Mouse (Mus musculus) spleen, postnatal 14 days (tissue): ENCODE data around the gene Taar9.
A peak's percentile ranks its signal among the peaks of the same experiment; 100 is the strongest.
"Not testable (repeated sequence)": the region's sequence is repeated elsewhere in the genome, so short reads cannot be mapped to it uniquely, and the experiment has no call there.

Experiments used
- DNase-seq, 2 experiments: peaks; one replicate each; pipeline ENCODE4 v3.0.0; 2021 to 2022; ENCODE audit warnings: low spot score in 2 of 2

The Taar9 gene

DNA sequence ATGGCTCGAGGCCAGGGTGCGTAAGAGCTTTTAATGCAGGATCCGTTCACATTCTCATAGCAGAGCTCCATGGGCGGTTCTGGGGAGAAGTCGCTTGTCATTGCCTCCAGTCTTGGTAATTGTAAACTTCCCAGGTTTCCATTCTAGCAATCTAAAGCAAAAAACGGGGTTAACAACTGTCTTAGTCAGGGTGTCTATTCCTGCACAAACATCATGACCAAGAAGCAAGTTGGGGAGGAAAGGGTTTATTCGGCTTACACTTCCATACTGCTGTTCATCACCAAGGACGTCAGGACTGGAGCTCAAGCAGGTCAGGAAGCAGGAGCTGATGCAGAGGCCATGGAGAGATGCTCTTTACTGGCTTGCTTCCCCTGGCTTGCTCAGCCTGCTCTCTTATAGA lies at the start of gene Taar9:
Taar9 (minus strand) TSS at position 101 of the 400 bp plus-strand sequence.
- DNase-seq, result not testable (repeated sequence)

DNA sequence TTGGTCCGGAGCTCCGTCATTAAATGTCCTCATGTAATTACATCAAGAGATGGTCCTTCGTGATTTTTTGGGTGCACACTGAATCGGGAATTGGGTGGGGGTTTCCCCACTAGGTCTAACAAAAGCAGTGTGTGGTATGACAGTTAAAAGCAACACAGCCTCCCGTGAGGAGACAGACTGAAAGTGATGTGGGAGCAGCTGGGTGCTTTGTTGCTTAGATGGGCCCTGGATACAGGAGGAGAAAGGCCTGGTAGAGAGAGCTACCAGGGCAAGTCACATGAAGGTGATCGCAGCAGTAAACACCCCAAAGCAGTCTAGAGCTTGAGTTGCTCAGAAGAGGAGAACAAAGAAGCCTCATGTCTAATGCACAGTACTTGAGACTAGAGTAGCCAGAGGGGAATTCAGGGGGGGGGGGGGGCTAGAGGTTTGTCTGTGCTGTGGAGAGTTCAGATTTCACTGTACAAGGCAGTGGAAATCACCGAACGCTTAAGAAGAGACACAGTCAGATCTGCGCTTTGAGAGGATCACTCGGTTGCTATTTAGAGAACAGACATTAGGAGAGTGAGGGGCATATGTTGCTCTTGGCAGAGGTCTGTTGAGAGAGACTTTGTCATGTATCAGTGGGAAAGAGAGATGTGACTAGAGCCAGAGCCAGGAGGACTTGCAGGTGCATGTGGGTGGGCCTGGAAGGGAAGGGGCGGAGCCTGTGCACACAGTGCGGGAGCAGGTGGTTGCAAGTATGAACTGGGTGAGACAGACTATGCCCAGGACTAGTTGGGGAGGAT lies 49.3 kb upstream of the Taar9 start:
- no peak for DNase-seq

DNA sequence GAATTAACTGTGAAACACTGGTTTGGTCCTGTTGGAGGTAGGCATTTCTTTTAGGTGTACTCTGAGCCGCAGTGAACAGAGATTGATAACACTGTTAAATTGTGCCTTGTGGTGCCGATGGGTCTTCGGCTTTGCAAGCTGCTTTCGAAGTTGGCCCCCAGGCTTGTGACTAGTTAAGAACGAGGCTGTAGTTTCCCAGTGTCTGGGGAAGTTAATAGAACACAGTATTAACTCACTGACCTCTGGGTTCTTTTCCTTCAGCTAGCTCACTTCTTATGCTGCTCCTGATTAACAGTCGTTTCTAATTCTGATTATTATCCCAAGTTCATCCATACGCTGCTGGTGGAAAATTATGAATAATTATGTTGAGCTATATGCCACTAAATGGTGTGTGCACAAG lies 40.8 kb upstream of the Taar9 start:
- no peak for DNase-seq

DNA sequence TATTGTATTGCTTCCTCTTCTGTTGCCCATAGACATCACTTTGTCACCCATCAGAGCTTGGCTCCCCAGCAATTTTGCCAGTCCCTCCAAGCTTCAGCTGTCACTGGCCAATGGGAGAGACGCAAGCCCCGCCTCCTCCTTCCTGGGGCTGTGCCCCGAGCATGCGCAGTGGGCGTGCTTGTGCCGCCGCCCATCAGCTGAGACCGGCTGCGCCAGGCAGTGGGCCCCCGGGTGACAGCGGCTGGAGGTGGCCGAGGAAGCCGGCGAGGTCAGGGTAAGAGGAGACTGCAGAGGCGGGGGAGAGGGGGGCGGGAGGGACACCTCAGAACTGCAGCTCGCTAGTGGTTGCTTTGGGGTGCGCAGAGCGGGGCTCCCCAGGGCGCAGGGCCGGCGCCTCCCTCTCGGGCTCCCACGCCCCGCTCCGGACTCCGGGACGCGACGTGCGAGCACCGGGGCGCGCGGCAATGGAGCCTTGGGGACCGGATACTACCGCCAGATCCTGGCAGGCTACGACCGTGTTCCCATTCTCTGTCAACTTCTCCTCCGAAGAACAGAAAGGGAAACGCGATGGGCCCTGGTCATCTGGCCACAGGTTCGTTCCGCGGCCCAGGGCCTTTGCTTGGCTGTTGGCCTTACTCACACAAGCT lies 39.9 kb upstream of the Taar9 start, which contains the start of gene Stx7:
Stx7 (plus strand) TSS at position 168 of the 647 bp plus-strand sequence.
- DNase-seq, result peak; percentile 88 to 90

DNA sequence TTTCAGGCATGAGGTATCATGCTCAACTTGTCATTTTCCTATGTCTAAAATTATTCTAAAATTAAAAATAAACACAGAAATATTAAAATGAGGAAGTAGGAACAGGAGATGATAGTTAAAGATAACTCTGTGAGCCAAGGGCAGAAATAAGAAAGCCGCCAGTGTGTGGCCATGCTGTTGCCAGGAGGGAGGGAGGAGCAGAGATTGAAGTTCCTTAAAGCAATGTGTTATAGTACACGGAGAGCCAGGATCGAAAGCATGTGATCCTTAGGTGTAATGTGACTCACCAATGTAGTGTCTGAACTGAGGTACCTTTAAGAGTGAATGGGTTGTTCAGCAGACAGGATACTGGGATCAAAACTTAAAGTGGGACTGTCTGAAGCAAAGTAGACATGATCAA lies 33.4 kb upstream of the Taar9 start:
- DNase-seq, result no peak

DNA sequence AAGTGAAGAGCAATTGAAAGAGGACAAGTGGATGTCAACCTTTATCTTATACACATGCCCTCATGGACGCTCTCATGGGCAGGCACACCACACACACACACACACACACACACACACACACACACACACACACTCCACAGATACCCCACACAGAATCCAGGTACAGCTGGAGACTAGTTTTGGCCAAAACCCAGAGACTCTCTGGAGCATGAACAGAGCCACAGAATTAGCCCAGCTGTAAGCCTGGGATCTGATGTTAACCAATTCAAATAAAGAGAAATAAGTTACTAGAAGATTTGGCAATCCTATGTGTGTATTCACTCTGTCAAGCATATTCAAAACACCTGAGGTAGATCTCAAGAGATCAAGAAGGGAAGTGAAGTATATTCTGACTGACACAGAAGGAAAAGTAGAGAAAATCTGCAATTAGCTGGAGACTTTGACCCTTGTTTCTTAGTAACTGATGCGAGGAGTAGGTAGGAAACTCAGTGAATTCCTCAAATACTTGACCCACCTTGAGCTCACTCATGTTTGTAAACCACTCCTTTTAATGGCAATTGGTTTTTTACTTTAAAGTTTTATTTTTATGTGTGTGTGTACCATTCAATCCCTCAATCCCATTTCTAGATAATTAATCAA lies 29.4 kb upstream of the Taar9 start:
- no peak for DNase-seq

DNA sequence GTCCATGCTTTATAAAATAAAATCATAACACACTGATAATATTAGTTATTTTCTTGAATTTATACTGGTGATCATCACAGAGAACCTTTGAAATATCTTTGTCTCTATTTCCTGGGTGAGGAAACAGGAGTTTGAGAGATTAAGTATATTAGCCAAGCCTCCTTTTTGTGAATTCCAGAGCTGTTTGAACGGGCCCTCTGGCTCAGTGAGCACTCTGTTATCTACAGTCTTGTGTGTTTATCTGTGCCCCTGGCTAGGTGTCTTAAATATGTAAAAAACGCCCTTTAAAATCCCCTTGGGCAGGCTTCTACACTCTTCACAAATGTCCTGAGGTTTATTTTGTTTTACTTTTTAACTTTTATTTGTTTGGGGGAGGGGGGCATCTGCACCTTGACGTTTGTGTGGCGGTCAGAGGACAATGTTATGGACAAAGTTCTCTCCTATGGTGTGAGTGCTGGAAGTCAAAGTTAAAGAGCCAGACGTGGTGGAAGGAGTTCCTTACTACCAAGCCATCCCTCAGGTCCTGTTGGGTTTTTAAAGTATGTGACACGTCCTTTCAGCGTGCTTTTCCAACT lies 24.8 kb upstream of the Taar9 start:
- DNase-seq, result no peak

DNA sequence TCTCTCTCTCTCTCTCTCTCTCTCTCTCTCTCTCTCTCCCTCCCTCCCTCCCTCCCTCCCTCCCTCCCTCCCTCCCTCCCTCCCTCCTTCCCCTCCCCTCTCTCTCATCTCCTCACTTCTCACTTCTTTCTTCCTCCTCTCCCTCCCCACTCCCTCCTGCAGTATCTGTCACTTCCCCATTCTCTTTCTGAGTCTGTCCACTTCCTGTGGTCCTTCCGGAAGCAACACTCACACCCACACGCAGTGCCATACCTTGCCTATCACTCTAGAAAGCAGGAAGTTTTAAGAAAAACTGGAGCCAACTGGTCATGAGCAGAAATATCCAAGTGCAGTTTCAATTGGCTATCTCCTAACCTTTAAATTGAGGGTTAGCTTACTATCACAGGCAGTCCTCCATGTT lies 23.8 kb upstream of the Taar9 start:
- no peak for DNase-seq

DNA sequence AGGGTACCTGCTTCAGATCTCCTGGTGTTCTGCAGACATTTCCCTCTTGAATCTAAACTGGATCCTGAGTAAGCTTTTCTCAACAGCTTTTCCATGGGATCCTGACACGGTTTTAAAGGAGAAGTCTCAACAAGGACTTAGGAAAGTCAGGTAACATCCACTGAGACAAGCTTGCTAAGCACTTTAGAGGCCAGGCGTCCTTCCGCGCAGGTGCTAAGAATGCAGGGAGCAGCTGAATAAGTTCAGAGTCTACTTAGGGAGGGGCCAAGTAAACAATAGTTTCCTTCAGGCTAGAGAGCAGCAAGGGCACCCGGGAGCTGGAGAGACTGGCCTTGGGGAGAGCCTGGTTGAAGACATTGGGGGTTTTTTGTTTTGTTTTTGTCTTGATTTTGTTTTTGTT lies 22.9 kb upstream of the Taar9 start:
- no peak for DNase-seq

DNA sequence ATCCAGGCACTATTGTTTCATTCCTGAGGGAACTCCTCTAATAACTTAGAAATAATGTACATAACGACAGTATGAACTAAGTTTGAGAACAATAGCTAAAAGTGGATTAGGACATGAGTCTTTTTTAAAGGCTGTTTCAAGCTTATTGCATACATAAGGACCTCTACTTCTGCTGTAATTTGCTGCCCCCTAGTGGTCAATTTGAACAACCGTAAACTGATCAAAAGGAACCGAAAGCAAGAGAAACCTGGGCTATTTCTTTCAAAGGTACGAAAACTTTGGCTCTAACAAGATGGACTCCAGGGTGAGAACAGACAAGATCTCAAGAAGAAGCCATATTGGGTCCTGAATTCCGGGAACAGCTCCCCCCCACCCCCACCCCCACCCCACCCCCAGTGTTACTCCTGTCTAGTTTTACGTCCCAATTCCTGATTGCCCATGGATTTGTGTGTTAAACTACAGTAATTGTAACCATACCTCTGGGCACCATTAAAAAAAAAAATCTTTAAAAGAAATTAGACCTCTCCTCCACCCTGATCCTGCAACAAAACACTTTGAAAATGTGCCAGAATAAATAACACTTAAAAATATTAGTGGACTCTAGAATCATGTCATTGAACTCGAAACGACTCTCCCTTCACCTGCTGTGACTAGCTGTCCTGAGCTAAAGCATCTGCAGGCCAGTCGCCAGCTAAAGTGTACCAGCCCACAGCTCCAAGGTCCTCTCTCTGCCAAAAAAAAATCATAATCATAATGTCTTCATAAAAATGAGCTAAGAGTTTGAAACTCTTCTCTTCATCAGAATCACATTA lies 22.3 kb upstream of the Taar9 start:
- DNase-seq, result peak in 1 of 2 experiments; percentile 62

DNA sequence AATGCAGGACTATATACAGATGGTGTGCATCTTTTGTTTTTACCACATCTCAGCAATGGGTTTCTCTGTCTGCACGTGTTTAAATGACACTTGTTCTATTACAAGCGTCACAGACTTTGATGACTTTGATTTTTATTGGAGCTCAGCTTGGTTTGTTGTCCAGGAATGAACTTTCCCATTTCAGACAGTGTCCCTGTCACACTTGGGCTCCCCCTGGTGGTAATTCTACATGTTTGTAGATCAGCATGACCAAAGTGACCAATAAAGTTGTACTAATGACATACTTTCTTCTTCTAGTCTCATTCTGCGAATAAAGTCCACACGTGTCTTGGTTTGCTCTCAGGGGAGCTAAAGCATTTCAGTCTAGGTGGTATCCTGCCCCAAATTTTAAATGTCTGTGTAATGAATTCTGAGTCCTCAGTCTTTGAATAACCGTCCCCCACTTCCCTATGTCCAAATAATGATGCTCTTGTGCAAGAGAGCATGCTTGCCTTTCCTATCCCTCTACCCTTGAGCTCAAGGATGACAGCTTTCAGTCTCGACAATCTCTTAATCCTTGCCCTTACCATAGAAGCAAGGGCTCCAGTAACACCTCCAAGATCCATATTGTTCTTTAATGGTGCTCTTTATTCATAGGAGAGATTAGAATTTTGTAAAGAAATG lies 1.9 kb upstream of the Taar9 start:
- no peak for DNase-seq

DNA sequence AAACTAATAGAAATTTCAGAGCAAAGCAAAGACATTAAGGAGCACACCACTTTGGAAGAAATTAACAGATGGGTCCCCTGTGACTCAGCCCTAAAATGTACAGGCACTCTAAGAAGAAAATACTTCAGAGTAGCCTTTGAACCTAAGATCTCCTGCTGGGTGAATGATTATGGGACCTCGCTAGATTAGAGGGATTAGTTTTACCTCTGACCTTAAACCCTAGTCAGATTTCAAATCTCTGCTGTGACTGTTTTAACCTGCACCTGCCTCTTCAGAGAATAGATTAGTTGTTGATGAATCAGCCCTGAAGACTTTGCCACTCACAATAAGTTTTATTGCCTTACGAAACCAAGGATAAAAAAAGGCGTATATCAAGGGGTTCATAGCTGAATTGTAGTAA lies 1.1 kb downstream of the Taar9 start:
- DNase-seq, result no peak

DNA sequence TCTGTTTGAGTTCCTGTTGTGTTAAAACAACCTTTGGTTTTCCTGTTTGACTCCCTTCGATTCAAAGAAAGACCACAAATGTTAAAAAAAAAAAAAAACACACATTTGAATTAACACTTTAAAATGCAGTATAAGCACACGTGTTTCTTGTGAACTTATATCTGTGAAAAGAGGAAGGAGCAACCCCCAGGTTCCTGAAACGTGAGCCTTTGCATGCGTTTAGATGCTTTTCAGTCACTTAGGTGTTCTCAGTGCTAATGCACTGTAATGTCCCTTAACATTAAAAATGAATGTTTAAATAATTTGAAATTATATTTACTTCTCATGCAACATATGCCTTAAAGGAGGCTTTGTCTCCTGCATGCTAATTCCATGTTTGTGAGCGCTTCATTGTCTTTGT lies 1.6 kb downstream of the Taar9 start:
- no peak for DNase-seq

DNA sequence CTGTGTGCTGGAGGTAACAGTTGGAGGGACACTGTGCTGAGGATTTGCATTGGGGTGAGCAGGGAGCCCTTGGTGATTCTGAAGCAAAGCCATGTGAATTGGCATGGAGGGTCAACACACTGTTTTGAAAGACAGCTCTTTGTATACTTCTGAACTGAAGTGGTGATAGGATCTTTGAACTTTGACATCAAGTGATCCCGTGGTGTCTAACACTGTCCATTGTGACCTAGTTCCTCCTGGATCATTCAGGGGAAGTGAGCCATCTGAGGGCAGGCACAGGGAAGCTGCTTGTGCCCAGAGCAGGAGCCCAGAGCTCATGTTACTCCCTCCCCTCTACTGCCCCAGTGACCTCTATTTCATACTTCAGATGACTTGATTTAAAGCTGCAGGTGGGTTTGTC lies 6.0 kb downstream of the Taar9 start:
- DNase-seq, result not testable (repeated sequence)

DNA sequence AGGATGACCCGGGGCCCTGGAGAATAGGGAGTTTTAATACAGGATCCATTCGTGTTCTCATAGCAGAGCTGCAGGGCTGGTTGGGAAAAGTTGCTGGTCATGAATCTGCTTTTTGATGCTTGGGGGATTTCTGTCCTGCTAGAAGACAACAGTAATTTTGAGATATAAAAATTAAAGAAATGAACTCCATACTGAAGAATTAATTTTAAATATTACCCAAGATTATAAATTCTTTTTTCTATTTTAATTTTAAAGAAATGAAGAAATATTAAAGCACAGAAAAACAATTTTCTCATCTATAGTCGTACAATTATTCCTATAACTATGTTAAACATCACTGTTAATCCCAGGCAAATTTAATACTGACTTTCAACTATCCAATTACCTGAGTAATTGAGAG lies 7.5 kb downstream of the Taar9 start, which contains the start of gene Taar8c:
Taar8c (minus strand) TSS at position 101 of the 400 bp plus-strand sequence.
- not testable (repeated sequence) for DNase-seq

DNA sequence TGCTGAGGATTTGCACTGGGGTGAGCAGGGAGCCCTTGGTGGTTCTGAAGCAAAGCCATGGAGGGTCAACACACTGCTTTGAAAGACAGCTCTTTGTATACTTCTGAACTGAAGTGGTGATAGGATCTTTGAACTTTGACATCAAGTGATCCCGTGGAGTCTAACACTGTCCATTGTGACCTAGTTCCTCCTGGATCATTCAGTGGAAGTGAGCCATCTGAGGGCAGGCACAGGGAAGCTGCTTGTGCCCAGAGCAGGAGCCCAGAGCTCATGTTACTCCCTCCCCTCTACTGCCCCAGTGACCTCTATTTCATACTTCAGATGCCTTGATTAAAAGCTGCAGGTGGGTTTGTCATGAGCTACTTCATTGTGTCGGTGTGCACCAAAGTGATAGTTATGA lies 12.3 kb downstream of the Taar9 start:
- not testable (repeated sequence) for DNase-seq

DNA sequence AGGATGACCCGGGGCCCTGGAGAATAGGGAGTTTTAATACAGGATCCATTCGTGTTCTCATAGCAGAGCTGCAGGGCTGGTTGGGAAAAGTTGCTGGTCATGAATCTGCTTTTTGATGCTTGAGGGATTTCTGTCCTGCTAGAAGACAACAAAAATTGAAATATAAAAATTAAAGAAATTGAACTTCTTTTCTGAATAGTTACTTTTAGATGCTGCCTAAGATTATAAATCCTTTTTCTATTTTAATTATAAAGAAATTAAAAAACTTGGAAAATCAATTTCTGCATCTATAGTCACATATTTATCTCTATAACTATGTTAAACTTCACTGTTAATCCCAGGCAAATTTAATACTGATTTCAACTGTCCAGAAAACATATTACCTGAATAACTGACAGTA lies 17.1 kb downstream of the Taar9 start, which contains the start of gene Taar8b:
Taar8b (minus strand) TSS at position 101 of the 400 bp plus-strand sequence.
- DNase-seq, result no peak

DNA sequence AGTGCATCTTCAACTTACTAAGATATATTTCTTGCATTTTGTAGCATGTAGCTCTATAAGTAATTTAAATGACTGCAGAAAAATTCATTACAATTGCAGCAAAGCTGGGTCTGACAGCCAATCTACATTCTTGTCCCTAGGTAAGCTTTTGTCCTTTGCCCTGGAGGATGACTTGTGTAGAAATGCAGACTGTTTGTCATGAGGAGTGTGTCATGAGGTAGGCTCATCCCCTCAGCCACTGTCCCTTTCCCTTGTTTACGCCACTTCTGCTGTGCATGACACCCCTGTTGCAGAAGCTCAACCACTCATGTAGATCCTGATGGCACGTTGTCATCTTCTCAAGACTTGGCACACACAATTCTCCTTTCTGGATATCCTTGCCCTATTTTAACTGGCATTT lies 22.2 kb downstream of the Taar9 start:
- no peak for DNase-seq

DNA sequence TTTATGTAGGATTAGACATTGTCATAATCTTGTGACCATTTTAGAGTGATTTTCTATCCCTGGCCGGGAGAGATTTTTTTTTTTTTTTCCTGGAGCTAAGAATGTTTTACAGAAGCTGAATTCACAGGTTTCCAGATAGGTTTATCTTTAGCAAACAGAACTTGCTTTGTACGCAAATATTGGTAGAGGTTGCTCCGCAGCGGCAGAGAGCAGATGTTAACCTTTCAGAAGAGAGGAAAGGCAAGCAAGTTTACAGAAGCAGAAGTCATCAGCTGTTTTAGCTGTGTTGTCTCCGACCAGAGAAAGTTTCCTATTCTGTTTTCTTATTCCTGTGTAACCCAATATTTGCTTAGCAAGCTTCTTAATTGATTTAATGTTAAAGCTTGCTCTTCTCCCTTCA lies 22.8 kb downstream of the Taar9 start:
- DNase-seq, result no peak

DNA sequence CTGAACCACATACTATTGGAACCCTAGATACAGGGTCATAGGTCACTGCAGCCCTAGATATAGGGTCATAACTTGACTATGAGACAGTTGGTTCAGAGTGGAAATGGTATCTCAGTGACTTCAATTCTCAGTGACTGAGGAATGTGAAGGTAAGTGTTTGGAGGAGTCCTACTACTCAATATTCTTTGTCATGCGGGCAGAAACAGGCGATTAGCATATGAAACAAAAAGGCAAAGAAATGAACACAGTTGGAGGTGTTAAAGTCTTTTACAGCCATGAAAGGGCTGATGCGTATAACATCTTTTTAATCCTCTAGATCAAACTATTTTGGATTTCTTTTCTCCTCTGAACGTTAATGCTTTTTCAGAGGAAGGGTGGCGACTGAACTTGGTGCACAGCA lies 23.4 kb downstream of the Taar9 start:
- DNase-seq, result no peak

DNA sequence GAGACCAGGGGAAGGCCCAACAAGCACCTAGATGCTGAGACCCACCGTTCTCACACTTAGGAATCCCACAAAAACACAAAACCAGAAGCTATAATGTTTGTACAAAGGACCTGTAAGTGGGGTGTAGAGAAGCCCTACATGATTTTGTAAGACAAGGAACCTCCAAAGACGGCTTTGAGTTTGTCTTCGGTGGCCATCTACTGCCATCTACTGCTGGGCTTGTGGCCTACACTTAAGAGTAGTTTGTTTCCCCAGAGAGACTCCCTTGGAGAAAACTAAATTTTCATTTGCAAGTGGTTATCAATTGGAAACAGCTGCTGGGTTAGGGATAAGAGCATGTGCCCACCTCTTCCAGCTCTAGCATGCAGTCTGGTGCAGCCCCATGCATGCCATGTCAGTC lies 29.2 kb downstream of the Taar9 start:
- peak in 1 of 2 experiments; percentile 19 for DNase-seq
